Mouse (Mus musculus): ENCODE measurements around the gene Tsfm. TPM values are rescaled to one million over a fixed set of nuclear protein-coding genes. Genes with fewer than 3 reads are reported as not detected.

The Tsfm gene
- polyA plus RNA-seq, 1 experiment from 2014 or later, result 42.3 TPM

GRCm38 (mm10) chr10:127002765-127003164, 27.9 kb downstream of the Tsfm start:
- Histone ChIP-seq H3K27ac (ENCODE audit: low read length) (no peak overlapping the region), H3K36me3 (ENCODE audit: insufficient read depth, low read length) (peaks cover 12% of the 10 kb centered on the region; the same call in 1 of the 2 replicates), H3K4me3 (ENCODE audit: low read depth, low read length) (no peak overlapping the region), H3K9ac (replicated peaks; ENCODE audit: low read depth) (no peak overlapping the region), H3K27me3 (replicated peaks; ENCODE audit: insufficient read depth, low read length) (no peaks in the 10 kb centered on the region), H3K9me3 (ENCODE audit: low read length) (no peaks in the 10 kb centered on the region), H3K4me1 (ENCODE audit: insufficient read depth, low read depth, low read length) (no peaks in the 10 kb centered on the region), H3K4me2 (replicated peaks; ENCODE audit: low read depth, low read length) (no peak overlapping the region)
- TF ChIP-seq EP300 (IDR thresholded peaks at IDR 0.05), result no peak
- TF ChIP-seq CTCF (IDR thresholded peaks at IDR 0.05), result no peak
- 75% methylated on average over 5 of the region's 5 CpGs for WGBS
- ATAC-seq (no peak), DNase-seq (ENCODE audit: low spot score) (no peak)

GRCm38 (mm10) chr10:127002056-127002455, 28.6 kb downstream of the Tsfm start:
- DNase-seq (ENCODE audit: low spot score) (no peak), ATAC-seq (no peak)
- H3K9me3 ChIP-seq (ENCODE audit: low read length), result no peaks in the 10 kb centered on the region
- no peak overlapping the region for H3K4me3 ChIP-seq (ENCODE audit: low read depth, low read length)
- H3K27me3 ChIP-seq (replicated peaks; ENCODE audit: insufficient read depth, low read length), result no peaks in the 10 kb centered on the region
- no peak overlapping the region for H3K9ac ChIP-seq (replicated peaks; ENCODE audit: low read depth)
- H3K4me2 ChIP-seq (replicated peaks; ENCODE audit: low read depth, low read length), result no peak overlapping the region
- no peaks in the 10 kb centered on the region for H3K4me1 ChIP-seq (ENCODE audit: insufficient read depth, low read depth, low read length)
- whole genome bisulfite sequencing, result 77% methylated on average over 1 of the region's 1 CpGs
- H3K27ac ChIP-seq (ENCODE audit: low read length), result no peak overlapping the region
- peaks cover 12% of the 10 kb centered on the region; the same call in 1 of the 2 replicates for H3K36me3 ChIP-seq (ENCODE audit: insufficient read depth, low read length)
- no peak for TF ChIP-seq EP300 (IDR thresholded peaks at IDR 0.05)
- TF ChIP-seq CTCF (IDR thresholded peaks at IDR 0.05), result no peak

GRCm38 (mm10) chr10:127001297-127001696, 29.3 kb downstream of the Tsfm start:
- H3K9me3 ChIP-seq (ENCODE audit: low read length), result no peaks in the 10 kb centered on the region
- no peaks in the 10 kb centered on the region for H3K27me3 ChIP-seq (replicated peaks; ENCODE audit: insufficient read depth, low read length)
- H3K4me2 ChIP-seq (replicated peaks; ENCODE audit: low read depth, low read length), result no peak overlapping the region
- TF ChIP-seq CTCF (IDR thresholded peaks at IDR 0.05) (no peak), EP300 (IDR thresholded peaks at IDR 0.05) (no peak)
- no peak overlapping the region for H3K4me3 ChIP-seq (ENCODE audit: low read depth, low read length)
- no peak overlapping the region for H3K9ac ChIP-seq (replicated peaks; ENCODE audit: low read depth)
- H3K4me1 ChIP-seq (ENCODE audit: insufficient read depth, low read depth, low read length), result no peaks in the 10 kb centered on the region
- 77% methylated on average over 9 of the region's 9 CpGs for WGBS
- H3K36me3 ChIP-seq (ENCODE audit: insufficient read depth, low read length), result peaks cover 12% of the 10 kb centered on the region; the same call in 1 of the 2 replicates
- DNase-seq (ENCODE audit: low spot score) (no peak), ATAC-seq (no peak)
- H3K27ac ChIP-seq (ENCODE audit: low read length), result no peak overlapping the region

- TF ChIP-seq CTCF (IDR thresholded peaks at IDR 0.05) (no peak), EP300 (IDR thresholded peaks at IDR 0.05) (no peak)
- WGBS, result 83% methylated on average over 5 of the region's 5 CpGs
- no peak within 1 kb of the TSS for H3K27ac ChIP-seq (ENCODE audit: low read length)
Observed at GRCm38 (mm10) chr10:127000529-127000928, 30.1 kb downstream of the Tsfm start, which contains the start of gene Avil. Gene Avil (plus strand): TSS chr10:127000709.

GRCm38 (mm10) chr10:126997340-126998113, 33.1 kb downstream of the Tsfm start:
- WGBS, result 51% methylated on average over 13 of the region's 13 CpGs
- Histone ChIP-seq H3K4me1 (ENCODE audit: insufficient read depth, low read depth, low read length) (no peaks in the 10 kb centered on the region), H3K27me3 (replicated peaks; ENCODE audit: insufficient read depth, low read length) (no peaks in the 10 kb centered on the region), H3K36me3 (ENCODE audit: insufficient read depth, low read length) (peaks cover 34% of the 10 kb centered on the region; the same call in 1 of the 2 replicates), H3K9me3 (ENCODE audit: low read length) (no peaks in the 10 kb centered on the region), H3K9ac (replicated peaks; ENCODE audit: low read depth) (no peak overlapping the region), H3K4me2 (replicated peaks; ENCODE audit: low read depth, low read length) (no peak overlapping the region), H3K27ac (ENCODE audit: low read length) (no peak overlapping the region), H3K4me3 (ENCODE audit: low read depth, low read length) (no peak overlapping the region)
- ATAC-seq, result 0 out of 2 replicates have a peak, but pooled peaks have one; percentile 8
- no peak for DNase-seq (ENCODE audit: low spot score)
- TF ChIP-seq CTCF (IDR thresholded peaks at IDR 0.05), result no peak
- no peak for TF ChIP-seq EP300 (IDR thresholded peaks at IDR 0.05)

More at GRCm38 (mm10) chr10:127000529-127000928, 30.1 kb downstream of the Tsfm start, which contains the start of gene Avil:
- ATAC-seq (peak; percentile 13; the same call in 1 of the 2 replicates), DNase-seq (ENCODE audit: low spot score) (no peak)
- peaks cover 12% of the 10 kb centered on the region; the same call in 1 of the 2 replicates for H3K36me3 ChIP-seq (ENCODE audit: insufficient read depth, low read length)
- H3K27me3 ChIP-seq (replicated peaks; ENCODE audit: insufficient read depth, low read length), result no peaks in the 10 kb centered on the region
- H3K9me3 ChIP-seq (ENCODE audit: low read length), result no peaks in the 10 kb centered on the region
- no peak within 1 kb of the TSS for H3K4me3 ChIP-seq (ENCODE audit: low read depth, low read length)
- H3K4me1 ChIP-seq (ENCODE audit: insufficient read depth, low read depth, low read length), result no peaks in the 10 kb centered on the region
- no peak within 1 kb of the TSS for H3K9ac ChIP-seq (replicated peaks; ENCODE audit: low read depth)
- H3K4me2 ChIP-seq (replicated peaks; ENCODE audit: low read depth, low read length), result no peak within 1 kb of the TSS

DNA sequence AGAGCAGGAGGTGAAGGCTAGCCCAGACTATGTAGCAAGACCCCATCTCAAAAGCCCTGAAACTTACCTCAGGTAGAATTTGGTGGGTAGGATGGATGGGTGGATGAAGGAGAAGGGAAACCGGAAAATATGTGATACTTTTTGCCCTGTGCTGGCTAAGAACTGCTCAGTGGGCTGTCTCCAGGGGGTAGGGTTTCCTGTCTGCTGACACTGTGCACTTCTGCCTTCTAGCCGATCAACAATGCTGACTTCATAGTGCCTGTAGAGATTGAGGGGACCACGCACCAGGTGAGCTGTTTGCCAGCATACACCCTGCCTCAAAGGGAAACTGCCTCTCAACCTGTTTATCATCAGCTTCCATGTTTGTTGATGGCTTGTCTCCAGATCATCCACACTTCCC, 37.0 kb downstream of the Tsfm start:
- H3K9ac ChIP-seq (replicated peaks; ENCODE audit: low read depth), result no peak overlapping the region
- H3K4me3 ChIP-seq (ENCODE audit: low read depth, low read length), result no peak overlapping the region
- no peaks in the 10 kb centered on the region for H3K9me3 ChIP-seq (ENCODE audit: low read length)
- DNase-seq (ENCODE audit: low spot score) (no peak), ATAC-seq (no peak)
- H3K36me3 ChIP-seq (ENCODE audit: insufficient read depth, low read length), result peaks cover 35% of the 10 kb centered on the region; the same call in 1 of the 2 replicates
- TF ChIP-seq CTCF (IDR thresholded peaks at IDR 0.05) (no peak), EP300 (IDR thresholded peaks at IDR 0.05) (no peak)
- peaks cover 11% of the 10 kb centered on the region for H3K4me1 ChIP-seq (ENCODE audit: insufficient read depth, low read depth, low read length)
- H3K27ac ChIP-seq (ENCODE audit: low read length), result no peak overlapping the region
- no peaks in the 10 kb centered on the region for H3K27me3 ChIP-seq (replicated peaks; ENCODE audit: insufficient read depth, low read length)
- 76% methylated on average over 3 of the region's 3 CpGs for WGBS
- H3K4me2 ChIP-seq (replicated peaks; ENCODE audit: low read depth, low read length), result no peak overlapping the region
